Mouse (Mus musculus): ENCODE results near the gene Fgfr2.

Fgfr2 gene

GRCm38 (mm10) chr7:132226379-132227074 is 896.6 kb downstream of the Fgfr2 start:
- DNase-seq (ENCODE audit: low spot score): peak; percentile 83

DNA sequence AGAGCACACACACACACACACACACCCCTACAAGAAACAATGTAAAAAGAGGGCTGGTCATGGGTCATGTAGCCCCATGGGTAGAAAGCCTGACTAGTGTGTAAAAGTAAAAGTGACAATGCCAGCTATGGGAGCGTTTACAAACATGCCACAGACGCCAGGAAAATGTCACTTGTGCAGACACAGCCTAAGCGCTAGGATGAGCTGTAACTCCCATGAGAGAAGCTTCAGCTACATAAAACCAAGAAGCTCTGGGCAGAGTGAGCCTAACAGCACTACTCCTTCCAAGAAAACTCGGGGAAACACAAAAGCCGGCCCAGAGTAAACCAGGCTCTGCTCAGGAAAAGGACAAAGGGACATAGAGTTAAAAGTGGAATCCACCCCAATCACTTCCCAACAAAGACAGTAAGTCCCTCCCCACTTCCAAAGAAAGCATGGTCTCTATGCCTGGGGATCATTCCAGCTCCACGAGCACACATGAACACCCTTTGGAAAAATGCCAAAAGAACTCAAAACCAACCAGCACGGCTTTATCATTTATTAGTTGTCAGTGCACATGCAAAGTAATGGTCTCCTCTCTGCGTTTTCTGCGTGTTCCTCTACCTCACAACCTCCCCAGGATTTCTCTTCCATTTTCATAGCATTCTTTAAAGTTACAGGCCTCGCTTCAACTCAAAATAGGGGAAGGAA is 899.6 kb downstream of the Fgfr2 start:
- peak; percentile 42 for DNase-seq (ENCODE audit: low spot score)

- DNase-seq (ENCODE audit: low spot score): no peak
Observed at GRCm38 (mm10) chr7:132214031-132214430, 909.1 kb downstream of the Fgfr2 start.

GRCm38 (mm10) chr7:132213460-132213859 is 909.7 kb downstream of the Fgfr2 start:
- DNase-seq (ENCODE audit: low spot score): peak; percentile 52

GRCm38 (mm10) chr7:132211920-132212701 is 911.0 kb downstream of the Fgfr2 start:
- DNase-seq (ENCODE audit: low spot score): peak; percentile 26

DNA sequence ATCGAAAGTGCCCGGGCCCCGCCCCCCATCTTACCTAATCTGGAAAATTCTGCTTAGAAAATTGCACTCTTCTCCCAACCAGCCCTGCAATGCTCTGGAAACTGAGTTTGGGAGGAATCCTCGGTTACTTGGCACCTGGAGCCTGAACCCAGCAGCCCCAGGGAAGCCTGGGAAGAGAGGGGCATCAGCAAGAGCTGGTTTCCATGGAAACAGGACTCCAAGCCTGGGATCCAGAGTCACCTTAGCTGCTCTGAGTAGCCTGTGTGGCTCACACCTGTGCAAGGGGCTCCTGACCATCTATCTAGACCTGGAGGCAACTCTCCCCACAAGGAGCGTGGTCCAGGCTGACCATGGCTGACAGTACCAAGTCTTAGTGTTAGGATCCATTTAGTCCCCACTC is 912.5 kb downstream of the Fgfr2 start:
- DNase-seq (ENCODE audit: low spot score): no peak

DNA sequence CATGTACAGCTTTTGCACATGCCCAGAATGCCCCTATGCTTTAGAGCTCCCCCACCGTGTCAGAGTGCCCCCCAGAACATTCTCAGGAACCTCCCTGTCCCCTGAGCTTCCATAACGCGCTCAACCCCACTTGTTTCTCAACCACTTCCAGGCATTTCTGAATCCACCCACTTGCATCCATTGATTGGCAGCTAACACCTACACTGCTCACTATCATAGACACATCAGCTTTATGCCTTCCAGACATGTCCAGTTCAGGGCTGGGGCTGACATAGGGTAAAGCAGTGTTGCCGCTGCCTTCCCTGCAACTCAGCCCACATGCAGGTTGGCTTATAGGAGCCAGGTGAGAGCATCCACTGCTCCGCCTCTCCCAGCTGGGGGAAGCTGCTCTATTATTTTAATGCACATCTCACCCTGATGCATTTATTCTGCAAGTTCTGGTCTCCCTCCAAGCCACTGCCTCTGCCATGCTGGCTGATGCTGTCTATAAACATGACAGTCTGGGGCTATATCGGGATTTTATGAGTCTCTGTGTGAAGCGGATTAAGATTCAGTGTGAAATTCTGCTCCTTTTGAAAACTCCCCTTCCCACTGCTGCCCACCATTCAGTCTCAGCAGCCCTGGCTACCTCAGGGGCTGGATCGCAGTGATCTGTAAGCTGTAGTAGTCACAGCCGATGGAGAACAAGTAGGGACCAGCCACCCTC is 914.1 kb downstream of the Fgfr2 start:
- DNase-seq (ENCODE audit: low spot score): no peak

DNA sequence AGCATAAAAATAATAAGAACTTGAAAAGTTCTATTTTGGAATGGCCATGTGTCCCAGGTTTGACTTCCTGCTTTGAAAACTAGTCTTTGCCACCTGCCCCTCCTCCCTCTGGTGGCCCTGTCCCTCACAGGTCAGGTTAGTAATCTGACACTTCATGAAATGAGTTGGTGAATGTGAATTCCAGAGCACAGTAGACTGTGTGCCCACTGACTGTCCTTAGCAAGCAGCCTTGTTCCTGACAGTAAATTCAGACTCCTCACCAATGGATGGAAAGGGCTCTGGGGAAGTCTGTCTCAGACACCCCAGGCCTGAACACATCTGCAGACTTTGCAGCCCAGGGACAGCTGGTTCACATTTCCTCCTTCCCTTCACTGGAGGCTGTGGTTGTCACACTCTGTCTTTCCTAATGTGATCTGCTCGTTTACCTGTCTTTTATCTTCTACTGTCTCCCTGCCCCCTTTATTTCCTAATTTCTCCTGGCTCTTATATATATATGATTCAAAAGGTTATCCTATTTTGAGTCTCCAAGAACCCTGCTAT is 919.0 kb downstream of the Fgfr2 start:
- no peak for DNase-seq (ENCODE audit: low spot score)

DNA sequence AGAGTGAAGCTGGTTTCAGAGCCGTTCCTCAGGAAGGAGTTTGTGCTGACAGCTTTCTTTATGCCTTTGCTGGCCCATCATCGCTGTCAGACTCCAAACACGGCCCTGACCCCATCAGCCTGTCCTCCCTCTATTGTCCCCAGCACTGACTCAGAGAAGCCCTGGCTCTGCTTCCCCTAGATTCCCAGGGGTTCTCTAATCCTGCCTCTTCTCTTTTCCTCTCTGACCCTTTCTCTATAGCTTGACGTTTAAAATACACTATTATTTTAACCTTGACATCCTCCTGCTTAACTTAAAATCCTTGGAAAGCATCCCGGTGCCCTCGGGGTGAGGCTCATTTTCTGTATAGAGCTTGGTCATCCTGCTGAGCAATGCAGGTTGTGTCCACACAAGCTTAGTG is 923.5 kb downstream of the Fgfr2 start:
- no peak for DNase-seq (ENCODE audit: low spot score)

GRCm38 (mm10) chr7:132198806-132199205 is 924.3 kb downstream of the Fgfr2 start:
- DNase-seq (ENCODE audit: low spot score): no peak

DNA sequence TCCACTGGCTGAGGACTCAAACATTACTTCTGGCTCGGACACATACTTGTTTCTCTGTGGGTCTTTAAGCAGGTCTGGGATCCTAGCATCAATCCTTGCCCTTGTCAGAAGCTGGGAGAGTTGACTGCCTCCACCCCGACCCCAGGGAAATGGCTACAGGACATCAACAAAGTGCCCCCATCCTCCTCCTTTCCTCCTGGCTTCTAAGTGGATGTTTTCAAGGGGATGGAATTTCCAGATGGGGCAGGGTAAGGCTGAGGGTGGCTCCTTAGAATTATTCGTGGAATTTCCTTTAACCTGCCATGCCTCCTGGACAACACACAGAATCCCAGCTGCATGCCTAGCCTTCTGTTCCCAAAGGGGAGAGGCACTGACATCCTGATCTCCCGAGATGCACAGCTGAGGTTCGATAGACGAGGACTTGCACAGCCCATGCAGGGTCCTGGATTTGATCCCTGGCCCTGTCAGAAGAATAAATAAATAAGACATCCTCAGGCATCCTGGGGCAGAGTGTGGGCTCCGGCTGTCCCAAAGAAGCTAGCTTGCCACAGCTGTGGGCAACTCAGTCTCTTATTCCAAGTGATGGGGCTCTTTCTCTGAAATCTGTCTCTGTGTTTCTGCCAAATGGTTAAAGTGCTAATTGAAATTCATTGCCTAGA is 925.2 kb downstream of the Fgfr2 start:
- no peak for DNase-seq (ENCODE audit: low spot score)

GRCm38 (mm10) chr7:132196581-132196980 is 926.6 kb downstream of the Fgfr2 start:
- DNase-seq (ENCODE audit: low spot score): no peak

- no peak for DNase-seq (ENCODE audit: low spot score)
Observed at GRCm38 (mm10) chr7:132193606-132194005, 929.5 kb downstream of the Fgfr2 start.

GRCm38 (mm10) chr7:132187456-132187855 is 935.7 kb downstream of the Fgfr2 start:
- DNase-seq (ENCODE audit: low spot score): no peak

GRCm38 (mm10) chr7:132183892-132184404 is 939.2 kb downstream of the Fgfr2 start:
- DNase-seq (ENCODE audit: low spot score): no peak

- no peak for DNase-seq (ENCODE audit: low spot score)
Observed at GRCm38 (mm10) chr7:132181586-132182198, 941.5 kb downstream of the Fgfr2 start.

DNA sequence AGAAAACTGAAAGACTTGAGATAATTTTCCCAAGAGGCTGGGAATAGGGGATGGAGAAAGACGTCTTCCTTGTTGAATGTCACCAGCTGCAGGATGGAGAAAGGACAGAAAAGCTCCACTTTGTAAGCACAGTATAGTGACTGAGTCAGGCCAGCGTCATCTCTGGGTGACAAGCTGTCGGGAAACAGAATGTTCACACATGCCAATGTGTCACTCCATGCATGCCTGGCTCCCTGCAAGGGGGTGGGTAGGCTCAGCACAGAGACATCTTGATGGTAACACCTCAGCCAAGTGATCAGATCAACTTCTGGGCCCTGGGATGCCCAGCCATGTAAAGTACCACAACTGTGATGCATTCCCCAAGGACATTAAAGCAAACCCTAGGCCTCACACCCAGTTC is 942.1 kb downstream of the Fgfr2 start:
- no peak for DNase-seq (ENCODE audit: low spot score)

GRCm38 (mm10) chr7:132179049-132179448 is 944.1 kb downstream of the Fgfr2 start:
- no peak for DNase-seq (ENCODE audit: low spot score)

GRCm38 (mm10) chr7:132174787-132175186 is 948.4 kb downstream of the Fgfr2 start:
- no peak for DNase-seq (ENCODE audit: low spot score)

DNA sequence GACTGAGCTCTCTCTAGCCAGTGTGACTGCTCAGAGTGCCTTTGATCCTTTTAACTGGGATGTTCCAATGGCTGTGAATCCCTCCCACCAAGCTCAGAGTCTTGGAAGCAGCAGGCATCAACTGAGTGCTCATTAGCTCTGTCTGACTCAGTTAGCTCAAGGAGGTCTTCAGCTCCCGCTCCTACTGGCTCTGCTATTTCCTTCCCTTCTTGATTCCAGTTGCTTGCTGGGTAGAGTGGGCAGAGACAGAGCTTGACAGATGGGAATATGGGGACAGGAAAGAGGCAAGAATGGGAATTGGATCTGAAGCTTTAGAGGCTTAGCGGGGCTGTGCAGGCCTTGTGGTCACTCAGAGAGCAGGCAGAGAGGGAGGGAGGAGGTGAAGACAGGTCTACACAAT is 948.9 kb downstream of the Fgfr2 start:
- no peak for DNase-seq (ENCODE audit: low spot score)

DNA sequence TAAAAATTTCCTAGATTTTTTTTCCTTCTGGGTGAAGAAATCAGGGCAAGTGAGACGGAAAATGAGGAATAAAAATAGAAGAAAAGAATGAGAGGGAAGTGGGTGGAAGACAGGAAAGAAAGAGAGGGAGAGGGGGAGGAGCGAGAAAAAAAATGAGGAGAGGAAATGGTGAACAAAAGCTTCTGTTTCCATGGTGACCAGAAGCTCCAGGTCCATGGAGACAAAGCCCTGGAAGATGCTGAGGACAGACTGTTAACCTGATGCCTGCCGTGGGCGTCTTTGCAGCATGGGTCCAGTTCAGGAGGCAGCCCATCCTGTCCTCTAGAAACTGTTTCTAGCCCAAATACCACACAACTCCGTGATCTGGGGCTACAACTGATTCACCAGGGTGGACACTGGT is 950.9 kb downstream of the Fgfr2 start:
- DNase-seq (ENCODE audit: low spot score): no peak

Measured in adipocyte (in vitro differentiated cells).